In genomic region chr1:78448091-78448490, GRCm38 (mm10) we compare ENCODE assay signal across 15 mouse cellular contexts. TPM values are rescaled to one million over a fixed set of nuclear protein-coding genes. Genes with fewer than 3 reads are reported as not detected.
A peak's percentile ranks its signal among the peaks of the same experiment; 100 is the strongest.
DNase-seq lines count a peak whose midpoint lies in the region; ATAC-seq and TF ChIP-seq lines count a peak whose summit lies in the region.
"Had no signal": no experiment of that assay in that cellular context is flagged by ENCODE, and none has a peak within 500 bp of the region (broad histone marks: within the 10 kb centered on the region; RNA-seq: fewer than 3 reads in every experiment).

No protein-coding gene starts in this region.

- H3K9ac ChIP-seq in midbrain, embryonic 16.5 days (ENCODE audit: low read depth, low read length), result no peak overlapping the region
- H3K9ac ChIP-seq in midbrain, postnatal 0 days (replicated peaks; ENCODE audit: low read length, poor library complexity, severe bottlenecking), result no peak overlapping the region
- no peak overlapping the region for H3K9ac ChIP-seq in embryonic facial prominence, embryonic 12.5 days
- no peak overlapping the region for H3K9ac ChIP-seq in forebrain, postnatal 0 days
- no peak overlapping the region for H3K9ac ChIP-seq in hindbrain, embryonic 11.5 days (ENCODE audit: low read depth, low read length)

- H3K9me3 ChIP-seq in midbrain, embryonic 16.5 days (replicated peaks; ENCODE audit: control insufficient read depth, low read length, poor library complexity, severe bottlenecking), result no peaks in the 10 kb centered on the region
- H3K9me3 ChIP-seq in midbrain, postnatal 0 days (ENCODE audit: low read length), result no peaks in the 10 kb centered on the region
- H3K9me3 ChIP-seq in embryonic facial prominence, embryonic 12.5 days, result no peaks in the 10 kb centered on the region
- H3K9me3 ChIP-seq in forebrain, postnatal 0 days (ENCODE audit: low read length), result no peaks in the 10 kb centered on the region
- H3K9me3 ChIP-seq in hindbrain, embryonic 11.5 days (ENCODE audit: control insufficient read depth, low read length), result no peaks in the 10 kb centered on the region
- H3K9me3 ChIP-seq: heart, embryonic 10.5 days had no signal

- ATAC-seq in midbrain, embryonic 16.5 days, result peak; percentile 28; the same call in 1 of the 2 replicates
- no peak for ATAC-seq in midbrain, postnatal 0 days (ENCODE audit: low FRiP score)
- ATAC-seq in embryonic facial prominence, embryonic 12.5 days (ENCODE audit: insufficient number of reproducible peaks, insufficient read depth, low FRiP score, low TSS enrichment), result peak; percentile 67; the same call in 1 of the 2 replicates
- ATAC-seq in forebrain, postnatal 0 days, result peak; percentile 32; the same call in 1 of the 2 replicates
- ATAC-seq in hindbrain, embryonic 11.5 days (ENCODE audit: low FRiP score), result no peak
- ATAC-seq: activated CD4-positive, CD25-positive, alpha-beta regulatory T cell, adult 4 months had no signal

- no peak overlapping the region for H3K27ac ChIP-seq in midbrain, embryonic 16.5 days (ENCODE audit: low read length)
- no peak overlapping the region for H3K27ac ChIP-seq in midbrain, postnatal 0 days (ENCODE audit: low read depth, low read length)
- H3K27ac ChIP-seq in embryonic facial prominence, embryonic 12.5 days, result peak overlapping the region; percentile 58; the same call in 1 of the 2 replicates
- no peak overlapping the region for H3K27ac ChIP-seq in forebrain, postnatal 0 days (ENCODE audit: low read depth, low read length)
- no peak overlapping the region for H3K27ac ChIP-seq in hindbrain, embryonic 11.5 days (ENCODE audit: low read depth, low read length)
- no peak overlapping the region for H3K27ac ChIP-seq in gastrocnemius, adult 2 months
- H3K27ac ChIP-seq: heart, embryonic 10.5 days had no signal

- H3K36me3 ChIP-seq in midbrain, embryonic 16.5 days (ENCODE audit: control insufficient read depth, insufficient read depth, low read length), result peaks cover 16% of the 10 kb centered on the region
- peaks cover 19% of the 10 kb centered on the region for H3K36me3 ChIP-seq in midbrain, postnatal 0 days (ENCODE audit: insufficient read depth, low read length)
- peaks cover 25% of the 10 kb centered on the region for H3K36me3 ChIP-seq in embryonic facial prominence, embryonic 12.5 days
- peaks cover 32% of the 10 kb centered on the region for H3K36me3 ChIP-seq in forebrain, postnatal 0 days (ENCODE audit: insufficient read depth)
- 0 out of 2 replicates have a peak, but pooled peaks cover 3% of the 10 kb centered on the region for H3K36me3 ChIP-seq in hindbrain, embryonic 11.5 days (ENCODE audit: control insufficient read depth, insufficient read depth, low read length)

- no peak for DNase-seq in midbrain, postnatal 0 days (ENCODE audit: low spot score)
- DNase-seq in forebrain, postnatal 0 days, result no peak
- DNase-seq in hindbrain, embryonic 11.5 days (ENCODE audit: low spot score), result no peak
- DNase-seq in gastrocnemius, adult 2 months, result no peak
- no peak for DNase-seq in layer of hippocampus, postnatal 25 days (ENCODE audit: extremely low spot score in 1 of 2, low spot score in 1 of 2)
- DNase-seq: cerebellum, adult 8-10 months; heart, postnatal 36 days; kidney, adult 18-20 months; kidney, postnatal 36 days; lung, postnatal 36 days; thymus, postnatal 4 days had no signal

- H3K4me2 ChIP-seq in midbrain, embryonic 16.5 days (ENCODE audit: low read length), result no peak overlapping the region
- no peak overlapping the region for H3K4me2 ChIP-seq in midbrain, postnatal 0 days (ENCODE audit: low read depth, low read length, poor library complexity, severe bottlenecking)
- no peak overlapping the region for H3K4me2 ChIP-seq in embryonic facial prominence, embryonic 12.5 days (replicated peaks)
- no peak overlapping the region for H3K4me2 ChIP-seq in forebrain, postnatal 0 days (ENCODE audit: low read depth)
- no peak overlapping the region for H3K4me2 ChIP-seq in hindbrain, embryonic 11.5 days (replicated peaks; ENCODE audit: low read depth, low read length)

- no peak overlapping the region for H3K4me3 ChIP-seq in midbrain, embryonic 16.5 days (ENCODE audit: low read depth, low read length)
- no peak overlapping the region for H3K4me3 ChIP-seq in midbrain, postnatal 0 days (ENCODE audit: low read depth, low read length)
- no peak overlapping the region for H3K4me3 ChIP-seq in embryonic facial prominence, embryonic 12.5 days
- H3K4me3 ChIP-seq in forebrain, postnatal 0 days (ENCODE audit: low read depth, low read length), result no peak overlapping the region
- H3K4me3 ChIP-seq in hindbrain, embryonic 11.5 days (ENCODE audit: low read depth, low read length), result no peak overlapping the region
- H3K4me3 ChIP-seq in gastrocnemius, adult 2 months, result no peak overlapping the region
- H3K4me3 ChIP-seq: heart, embryonic 10.5 days had no signal

- intact Hi-C loops in gastrocnemius, adult 2 months (cut with DNase I), result no loop called here

- H3K27me3 ChIP-seq in midbrain, embryonic 16.5 days (ENCODE audit: control insufficient read depth, insufficient read depth, low read depth, low read length), result no peaks in the 10 kb centered on the region
- no peaks in the 10 kb centered on the region for H3K27me3 ChIP-seq in midbrain, postnatal 0 days (ENCODE audit: insufficient read depth, low read length)
- no peaks in the 10 kb centered on the region for H3K27me3 ChIP-seq in embryonic facial prominence, embryonic 12.5 days
- H3K27me3 ChIP-seq in forebrain, postnatal 0 days (ENCODE audit: insufficient read depth, low read length), result no peaks in the 10 kb centered on the region
- H3K27me3 ChIP-seq in hindbrain, embryonic 11.5 days (ENCODE audit: control insufficient read depth, insufficient read depth, low read length), result no peaks in the 10 kb centered on the region

- no peaks in the 10 kb centered on the region for H3K4me1 ChIP-seq in midbrain, embryonic 16.5 days (ENCODE audit: control insufficient read depth, insufficient read depth, low read length)
- no peaks in the 10 kb centered on the region for H3K4me1 ChIP-seq in midbrain, postnatal 0 days (ENCODE audit: insufficient read depth, low read length)
- peaks cover 2% of the 10 kb centered on the region; the same call in 1 of the 2 replicates for H3K4me1 ChIP-seq in embryonic facial prominence, embryonic 12.5 days
- H3K4me1 ChIP-seq in forebrain, postnatal 0 days (ENCODE audit: insufficient read depth), result no peaks in the 10 kb centered on the region
- H3K4me1 ChIP-seq in hindbrain, embryonic 11.5 days (replicated peaks; ENCODE audit: control insufficient read depth, insufficient read depth, low read length), result no peaks in the 10 kb centered on the region
- H3K4me1 ChIP-seq: heart, embryonic 10.5 days had no signal

- TF ChIP-seq CTCF in midbrain, postnatal 0 days (IDR thresholded peaks at IDR 0.05), result no peak
- TF ChIP-seq CTCF in forebrain, postnatal 0 days (IDR thresholded peaks at IDR 0.05; ENCODE audit: low read depth), result no peak
- TF ChIP-seq CTCF in gastrocnemius, adult 2 months (IDR thresholded peaks at IDR 0.05), result no peak

- 38% methylated on average over 1 of the region's 1 CpGs for WGBS in midbrain, embryonic 16.5 days
- 37% methylated on average over 1 of the region's 1 CpGs for WGBS in midbrain, postnatal 0 days
- WGBS in embryonic facial prominence, embryonic 12.5 days, result 46% methylated on average over 1 of the region's 1 CpGs
- WGBS in forebrain, postnatal 0 days, result 28% methylated on average over 1 of the region's 1 CpGs
- WGBS in hindbrain, embryonic 11.5 days, result 88% methylated on average over 1 of the region's 1 CpGs

RNA-seq across cellular contexts. Expression of gene Farsb, which starts 40.6 kb away (rescaled TPM):
- polyA plus RNA-seq in midbrain, embryonic 16.5 days (2015; fragmentation: Nextera tagmentation; extraction: Ambion mirVana), result 160 and 163 TPM in 2 replicates
- 85.9 and 90.0 TPM in 2 replicates for total RNA-seq in midbrain, postnatal 0 days (2014; rRNA removed)
- polyA plus RNA-seq in midbrain, postnatal 0 days (2015; fragmentation: Nextera tagmentation; extraction: Ambion mirVana), result 134 and 138 TPM in 2 replicates
- polyA plus RNA-seq in embryonic facial prominence, embryonic 12.5 days (2016; fragmentation: Nextera tagmentation; extraction: Ambion mirVana), result 137 and 141 TPM in 2 replicates
- total RNA-seq in forebrain, postnatal 0 days (2014; rRNA removed), result 90.6 and 96.9 TPM in 2 replicates
- 152 and 154 TPM in 2 replicates for polyA plus RNA-seq in forebrain, postnatal 0 days (2015; fragmentation: Nextera tagmentation; extraction: Ambion mirVana)
- polyA plus RNA-seq in hindbrain, embryonic 11.5 days (2014; fragmentation: Nextera tagmentation; extraction: Ambion mirVana), result 146 and 152 TPM in 2 replicates
- 10 to 100 TPM; 58.4 to 62.8 TPM for total RNA-seq in gastrocnemius, adult 2 months (2021)
- total RNA-seq in layer of hippocampus, postnatal 25 days (2021), result 10 to 100 TPM; 65.8 to 71.0 TPM

Comparison
In these comparisons a context has a peak if more than half of its experiments do, and no peak if none do; other contexts are left out.
1. ATAC-seq: peak in midbrain, embryonic 16.5 days (single experiment), embryonic facial prominence, embryonic 12.5 days (single experiment) and forebrain, postnatal 0 days (single experiment); none in midbrain, postnatal 0 days (single experiment) and hindbrain, embryonic 11.5 days (single experiment).